Comparison of ENCODE assay signal across 16 mouse cellular contexts in genomic region chr6:96349446-96350025, GRCm38 (mm10).
DNase-seq lines count a peak whose midpoint lies in the region; ATAC-seq lines count a peak whose summit lies in the region.
"Had no signal": no experiment of that assay in that cellular context is flagged by ENCODE, and none has a peak within 500 bp of the region (broad histone marks: within the 10 kb centered on the region; RNA-seq: fewer than 3 reads in every experiment).

No protein-coding gene starts in this region.

- no peak; the same call in 1 of the 2 replicates for ATAC-seq in forebrain, embryonic 14.5 days
- no peak for ATAC-seq in forebrain, embryonic 12.5 days (ENCODE audit: low FRiP score)
- ATAC-seq in hindbrain, embryonic 16.5 days: no peak

- no peak overlapping the region for H3K27ac ChIP-seq in forebrain, embryonic 14.5 days (ENCODE audit: low read depth, low read length)
- no peak overlapping the region for H3K27ac ChIP-seq in forebrain, embryonic 12.5 days
- no peak overlapping the region for H3K27ac ChIP-seq in hindbrain, embryonic 16.5 days (ENCODE audit: low read depth, low read length)
- H3K27ac ChIP-seq: limb, embryonic 10.5 days; liver, embryonic 14.5 days had no signal

- 74% methylated on average over 7 of the region's 7 CpGs for WGBS in forebrain, embryonic 14.5 days
- 87% methylated on average over 7 of the region's 7 CpGs for WGBS in forebrain, embryonic 12.5 days
- 61% methylated on average over 7 of the region's 7 CpGs for WGBS in hindbrain, embryonic 16.5 days

- H3K4me2 ChIP-seq in forebrain, embryonic 14.5 days (ENCODE audit: low read length): no peak overlapping the region
- H3K4me2 ChIP-seq in forebrain, embryonic 12.5 days: no peak overlapping the region
- no peak overlapping the region for H3K4me2 ChIP-seq in hindbrain, embryonic 16.5 days (ENCODE audit: low read length)
- H3K4me2 ChIP-seq: midbrain, embryonic 11.5 days had no signal

- no peaks in the 10 kb centered on the region for H3K4me1 ChIP-seq in forebrain, embryonic 14.5 days (ENCODE audit: control insufficient read depth, insufficient read depth, low read length)
- H3K4me1 ChIP-seq in forebrain, embryonic 12.5 days: no peaks in the 10 kb centered on the region
- no peaks in the 10 kb centered on the region for H3K4me1 ChIP-seq in hindbrain, embryonic 16.5 days (ENCODE audit: control insufficient read depth, insufficient read depth, low read depth, low read length)
- H3K4me1 ChIP-seq: limb, embryonic 10.5 days had no signal

- H3K27me3 ChIP-seq in forebrain, embryonic 14.5 days (replicated peaks; ENCODE audit: control insufficient read depth, insufficient read depth, low read length): no peaks in the 10 kb centered on the region
- H3K27me3 ChIP-seq in forebrain, embryonic 12.5 days: no peaks in the 10 kb centered on the region
- no peaks in the 10 kb centered on the region for H3K27me3 ChIP-seq in hindbrain, embryonic 16.5 days (replicated peaks; ENCODE audit: control insufficient read depth, insufficient read depth, low read length)
- H3K27me3 ChIP-seq: CH12.LX had no signal

- H3K9me3 ChIP-seq in forebrain, embryonic 14.5 days (replicated peaks; ENCODE audit: control insufficient read depth, low read length): no peaks in the 10 kb centered on the region
- no peaks in the 10 kb centered on the region for H3K9me3 ChIP-seq in forebrain, embryonic 12.5 days
- H3K9me3 ChIP-seq in hindbrain, embryonic 16.5 days (ENCODE audit: control insufficient read depth, low read length): no peaks in the 10 kb centered on the region
- H3K9me3 ChIP-seq: limb, embryonic 10.5 days had no signal

- H3K36me3 ChIP-seq in forebrain, embryonic 14.5 days (ENCODE audit: control insufficient read depth, insufficient read depth, low read length): no peaks in the 10 kb centered on the region
- H3K36me3 ChIP-seq in forebrain, embryonic 12.5 days (replicated peaks): no peaks in the 10 kb centered on the region
- H3K36me3 ChIP-seq in hindbrain, embryonic 16.5 days (ENCODE audit: control insufficient read depth, insufficient read depth, low read length): no peaks in the 10 kb centered on the region
- H3K36me3 ChIP-seq: limb, embryonic 10.5 days had no signal

- no peak overlapping the region for H3K9ac ChIP-seq in forebrain, embryonic 14.5 days (ENCODE audit: low read length)
- no peak overlapping the region for H3K9ac ChIP-seq in forebrain, embryonic 12.5 days
- no peak overlapping the region for H3K9ac ChIP-seq in hindbrain, embryonic 16.5 days (ENCODE audit: low read depth, low read length)
- H3K9ac ChIP-seq: liver, embryonic 14.5 days had no signal

- DNase-seq in forebrain, embryonic 14.5 days (ENCODE audit: low spot score): peak; percentile 35
- peak; percentile 46 to 79 for DNase-seq in frontal cortex, postnatal 36 days (ENCODE audit: low spot score in 2 of 2)
- DNase-seq in left cerebral cortex, adult 18-20 months (ENCODE audit: low spot score in 2 of 2): peak; percentile 39 to 66
- DNase-seq in right cerebral cortex, postnatal 14 days: peak; percentile 18
- no peak for DNase-seq in cerebellum, adult 11-12 months
- DNase-seq in cerebellum, adult 9-11 months: no peak
- DNase-seq: cerebellum, adult 9-10 months; gastrocnemius, postnatal 25 days; kidney, adult 9 months; lung, postnatal 10 days had no signal

- no peak overlapping the region for H3K4me3 ChIP-seq in forebrain, embryonic 14.5 days (ENCODE audit: low read depth, low read length)
- H3K4me3 ChIP-seq in forebrain, embryonic 12.5 days (replicated peaks): no peak overlapping the region
- no peak overlapping the region for H3K4me3 ChIP-seq in hindbrain, embryonic 16.5 days (ENCODE audit: low read length)
- H3K4me3 ChIP-seq: limb, embryonic 10.5 days had no signal

Comparison
In these comparisons a context has a peak if more than half of its experiments do, and no peak if none do; other contexts are left out.
1. DNase-seq: peak in forebrain, embryonic 14.5 days (single experiment), frontal cortex, postnatal 36 days (2 of 2), left cerebral cortex, adult 18-20 months (2 of 2) and right cerebral cortex, postnatal 14 days (single experiment); none in cerebellum, adult 11-12 months (single experiment) and cerebellum, adult 9-11 months (single experiment).